Mouse (Mus musculus) MEL (cell line): ENCODE results near the gene 4930558C23Rik.

ENCODE experiments used
- CTCF ChIP-seq, 3 experiments: IDR thresholded peaks in 2 of 3; conservative IDR thresholded peaks in 1 of 3; 2 replicates each; pipeline ENCODE4 v1.5.1; 2011 to 2012; ENCODE audit warnings: low read length in 3 of 3, low read depth in 2 of 3, mild to moderate bottlenecking in 2 of 3, improper control_type of control experiment in 1 of 3, inconsistent platforms in 1 of 3, mixed read lengths in 1 of 3, moderate library complexity in 1 of 3; ENCODE audit not compliant: control insufficient read depth in 1 of 3, insufficient read depth in 1 of 3, poor library complexity in 1 of 3, severe bottlenecking in 1 of 3
- EP300 ChIP-seq, 2 experiments: IDR thresholded peaks; 2 replicates each; pipeline ENCODE4 v1.6.1; 2011; ENCODE audit warnings: improper control_type of control experiment in 2 of 2, low read length in 2 of 2, low read depth in 1 of 2, mild to moderate bottlenecking in 1 of 2
- HCFC1 ChIP-seq: IDR thresholded peaks from 2 replicates; pipeline ENCODE4 v1.6.1; 2012; ENCODE audit warnings: low read depth, mild to moderate bottlenecking, inconsistent platforms, low read length, improper control_type of control experiment, moderate library complexity
- MAX ChIP-seq: IDR thresholded peaks from 2 replicates; pipeline ENCODE4 v1.6.1; 2011; ENCODE audit warnings: low read length, improper control_type of control experiment
- MXI1 ChIP-seq: IDR thresholded peaks from 2 replicates; pipeline ENCODE4 v1.6.1; 2011; ENCODE audit warnings: mild to moderate bottlenecking, low read depth, low read length, improper control_type of control experiment
- MYC ChIP-seq: IDR thresholded peaks from 2 replicates; pipeline ENCODE4 v1.6.1; 2011; ENCODE audit warnings: low read depth, mild to moderate bottlenecking, low read length, improper control_type of control experiment, moderate library complexity
- NELFE ChIP-seq: IDR thresholded peaks from 2 replicates; pipeline ENCODE4 v1.6.1; 2011; ENCODE audit warnings: low read depth, low read length, improper control_type of control experiment
- POLR2A ChIP-seq, 2 experiments: IDR thresholded peaks; 2 replicates each; pipeline ENCODE4 v1.6.1; 2011 to 2012; ENCODE audit warnings: low read length in 2 of 2, mild to moderate bottlenecking in 2 of 2, control low read depth in 1 of 2, improper control_type of control experiment in 1 of 2, low read depth in 1 of 2, moderate library complexity in 1 of 2; ENCODE audit not compliant: control insufficient read depth in 1 of 2, insufficient read depth in 1 of 2, poor library complexity in 1 of 2
- SIN3A ChIP-seq: IDR thresholded peaks from 2 replicates; pipeline ENCODE4 v1.6.1; 2012; ENCODE audit warnings: low read length, improper control_type of control experiment, inconsistent platforms
- UBTF ChIP-seq: IDR thresholded peaks from 2 replicates; pipeline ENCODE4 v1.6.1; 2012; ENCODE audit warnings: low read depth, mild to moderate bottlenecking, inconsistent platforms, low read length, improper control_type of control experiment, moderate library complexity, borderline replicate concordance; ENCODE audit not compliant: insufficient read depth
- USF1 ChIP-seq: IDR thresholded peaks from 2 replicates; pipeline ENCODE4 v1.6.1; 2014; ENCODE audit warnings: low read depth, mild to moderate bottlenecking, inconsistent platforms, low read length, improper control_type of control experiment, moderate library complexity

- TF ChIP-seq UBTF (no peak), HCFC1 (no peak), POLR2A (IDR thresholded peaks at IDR 0.05; ENCODE audit: control insufficient read depth in 1 of 2, insufficient read depth in 1 of 2, low read depth in 1 of 2, low read length in 2 of 2, poor library complexity in 1 of 2) (peak in 1 of 2 experiments; percentile 33; a peak in 1 of 4 replicates), NELFE (no peak), USF1 (no peak), SIN3A (no peak), MYC (no peak), CTCF (IDR thresholded peaks at IDR 0.05 in 2 of 3, conservative IDR thresholded peaks at IDR 0.05 in 1 of 3; ENCODE audit: control insufficient read depth in 1 of 3, insufficient read depth in 1 of 3, low read depth in 2 of 3, low read length in 3 of 3, poor library complexity in 1 of 3, severe bottlenecking in 1 of 3) (no peak), MAX (no peak), MXI1 (no peak), EP300 (IDR thresholded peaks at IDR 0.05; ENCODE audit: low read depth in 1 of 2, low read length in 2 of 2) (no peak)
Observed at GRCm38 (mm10) chr3:95337345-95337744, 65.3 kb downstream of the 4930558C23Rik start.
